Mouse (Mus musculus): ENCODE results near the gene Pcca. TPM values are rescaled to one million over a fixed set of nuclear protein-coding genes. Genes with fewer than 3 reads are reported as not detected.
A peak's percentile ranks its signal among the peaks of the same experiment; 100 is the strongest.

Pcca gene
- polyA plus RNA-seq, 1 experiment from 2014 or later: 33.3 TPM

DNA sequence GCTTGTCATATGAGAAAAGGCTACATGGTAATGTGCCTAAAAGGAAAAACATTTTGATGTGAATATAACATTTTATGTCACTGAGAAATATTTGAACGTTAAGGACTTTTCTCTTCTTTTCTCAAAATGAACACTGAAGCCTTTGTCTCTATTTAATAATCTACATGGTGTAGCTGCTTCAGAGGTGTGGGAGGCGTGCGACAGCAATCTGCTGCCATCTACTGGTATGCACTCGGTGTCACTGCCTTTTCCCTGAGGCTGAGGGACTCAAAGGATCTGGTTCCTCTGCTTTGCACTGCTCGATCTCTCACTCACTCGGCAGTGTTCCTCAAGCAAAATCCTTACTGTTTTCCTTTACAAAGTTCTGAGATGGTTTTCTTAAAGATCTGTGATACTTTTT, 342.0 kb downstream of the Pcca start:
- no peaks in the 10 kb centered on the region for H3K9me3 ChIP-seq (ENCODE audit: control insufficient read depth, low read length)
- peaks cover 11% of the 10 kb centered on the region for H3K4me1 ChIP-seq (ENCODE audit: control insufficient read depth, insufficient read depth, low read depth, low read length)
- H3K4me3 ChIP-seq (ENCODE audit: low read length): no peak overlapping the region
- no peaks in the 10 kb centered on the region for H3K27me3 ChIP-seq (replicated peaks; ENCODE audit: control insufficient read depth, insufficient read depth, low read length)
- H3K9ac ChIP-seq (ENCODE audit: low read depth, low read length): no peak overlapping the region
- ATAC-seq: peak; percentile 95
- H3K4me2 ChIP-seq (ENCODE audit: low read length): no peak overlapping the region
- peak overlapping the region; percentile 32; the same call in 1 of the 2 replicates for H3K27ac ChIP-seq (ENCODE audit: low read depth, low read length)
- WGBS: 0% methylated on average over 6 of the region's 6 CpGs
- no peaks in the 10 kb centered on the region for H3K36me3 ChIP-seq (ENCODE audit: control insufficient read depth, insufficient read depth, low read length)

DNA sequence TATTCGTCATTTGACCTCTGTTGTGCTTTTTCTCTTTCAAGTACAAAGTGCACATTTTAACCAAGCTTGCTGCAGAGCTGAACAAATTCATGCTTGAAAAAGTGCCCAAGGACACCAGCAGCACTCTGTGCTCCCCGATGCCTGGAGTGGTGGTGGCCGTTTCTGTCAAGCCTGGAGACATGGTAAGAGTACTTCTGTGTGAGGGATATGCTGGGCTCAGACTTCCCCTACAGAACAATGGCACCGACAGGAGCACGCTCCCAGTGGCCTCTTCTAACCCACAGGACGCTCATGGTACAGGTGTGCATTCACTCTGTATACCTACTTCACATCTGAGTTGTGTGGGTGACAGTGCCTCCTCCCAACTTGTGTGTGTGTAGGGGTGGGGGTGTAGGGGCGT, 342.6 kb downstream of the Pcca start:
- peaks cover 11% of the 10 kb centered on the region for H3K4me1 ChIP-seq (ENCODE audit: control insufficient read depth, insufficient read depth, low read depth, low read length)
- H3K9ac ChIP-seq (ENCODE audit: low read depth, low read length): peak overlapping the region; percentile 15; the same call in 1 of the 2 replicates
- 0 out of 2 replicates have a peak, but pooled peaks have one; percentile 24 for ATAC-seq
- no peaks in the 10 kb centered on the region for H3K36me3 ChIP-seq (ENCODE audit: control insufficient read depth, insufficient read depth, low read length)
- WGBS: 53% methylated on average over 7 of the region's 7 CpGs
- H3K9me3 ChIP-seq (ENCODE audit: control insufficient read depth, low read length): no peaks in the 10 kb centered on the region
- H3K27ac ChIP-seq (ENCODE audit: low read depth, low read length): no peak overlapping the region
- H3K27me3 ChIP-seq (replicated peaks; ENCODE audit: control insufficient read depth, insufficient read depth, low read length): no peaks in the 10 kb centered on the region
- H3K4me3 ChIP-seq (ENCODE audit: low read length): no peak overlapping the region
- no peak overlapping the region; the same call in 1 of the 2 replicates for H3K4me2 ChIP-seq (ENCODE audit: low read length)

DNA sequence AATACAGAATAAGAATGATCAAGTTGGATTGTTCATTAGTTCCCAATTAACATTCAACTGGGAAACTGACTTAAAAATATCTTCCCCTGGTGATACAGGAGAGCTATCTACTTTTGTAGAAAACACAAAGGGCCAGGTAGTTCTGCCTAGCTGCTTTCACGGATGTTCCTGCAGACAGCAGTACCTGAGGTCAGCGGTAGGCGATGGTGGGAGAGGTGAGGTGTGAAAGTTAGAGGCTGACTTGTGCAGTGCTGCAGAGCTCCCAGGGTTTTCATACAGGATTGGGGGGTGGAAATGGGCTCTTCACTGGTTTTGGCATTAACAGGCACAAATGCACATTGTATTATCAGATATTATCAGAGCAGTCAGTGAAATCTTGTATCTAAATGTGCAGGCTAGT, 343.7 kb downstream of the Pcca start:
- Histone ChIP-seq H3K4me3 (ENCODE audit: low read length) (no peak overlapping the region), H3K27ac (ENCODE audit: low read depth, low read length) (no peak overlapping the region), H3K36me3 (ENCODE audit: control insufficient read depth, insufficient read depth, low read length) (no peaks in the 10 kb centered on the region), H3K4me2 (ENCODE audit: low read length) (no peak overlapping the region), H3K9me3 (ENCODE audit: control insufficient read depth, low read length) (no peaks in the 10 kb centered on the region), H3K27me3 (replicated peaks; ENCODE audit: control insufficient read depth, insufficient read depth, low read length) (no peaks in the 10 kb centered on the region), H3K9ac (ENCODE audit: low read depth, low read length) (no peak overlapping the region), H3K4me1 (ENCODE audit: control insufficient read depth, insufficient read depth, low read depth, low read length) (peaks cover 12% of the 10 kb centered on the region)
- ATAC-seq: no peak
- 85% methylated on average over 3 of the region's 3 CpGs for WGBS

DNA sequence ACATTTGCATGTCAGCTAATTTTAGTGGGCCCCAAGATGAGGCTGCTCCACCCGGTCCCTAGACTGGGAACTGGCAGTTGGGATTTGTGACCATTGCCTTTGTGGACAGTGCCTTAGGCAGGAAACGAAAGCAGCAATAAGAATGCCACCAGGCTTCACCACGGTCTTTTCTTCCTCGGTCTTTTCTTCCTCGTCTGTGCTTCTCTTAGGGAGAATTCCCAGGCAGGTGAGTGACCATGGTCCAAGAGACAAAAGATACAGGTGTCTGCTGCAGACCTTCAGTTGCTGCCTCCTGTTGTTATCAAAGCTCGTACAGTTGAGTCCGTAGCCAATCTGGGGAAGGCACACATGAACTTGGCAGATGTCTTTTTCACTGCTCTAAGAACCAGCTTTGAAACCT, 346.2 kb downstream of the Pcca start:
- Histone ChIP-seq H3K9ac (ENCODE audit: low read depth, low read length) (no peak overlapping the region), H3K36me3 (ENCODE audit: control insufficient read depth, insufficient read depth, low read length) (no peaks in the 10 kb centered on the region), H3K4me3 (ENCODE audit: low read length) (no peak overlapping the region), H3K27ac (ENCODE audit: low read depth, low read length) (no peak overlapping the region), H3K27me3 (replicated peaks; ENCODE audit: control insufficient read depth, insufficient read depth, low read length) (no peaks in the 10 kb centered on the region), H3K4me2 (ENCODE audit: low read length) (no peak overlapping the region), H3K4me1 (ENCODE audit: control insufficient read depth, insufficient read depth, low read depth, low read length) (peaks cover 24% of the 10 kb centered on the region), H3K9me3 (ENCODE audit: control insufficient read depth, low read length) (no peaks in the 10 kb centered on the region)
- 74% methylated on average over 7 of the region's 7 CpGs for WGBS
- ATAC-seq: no peak

DNA sequence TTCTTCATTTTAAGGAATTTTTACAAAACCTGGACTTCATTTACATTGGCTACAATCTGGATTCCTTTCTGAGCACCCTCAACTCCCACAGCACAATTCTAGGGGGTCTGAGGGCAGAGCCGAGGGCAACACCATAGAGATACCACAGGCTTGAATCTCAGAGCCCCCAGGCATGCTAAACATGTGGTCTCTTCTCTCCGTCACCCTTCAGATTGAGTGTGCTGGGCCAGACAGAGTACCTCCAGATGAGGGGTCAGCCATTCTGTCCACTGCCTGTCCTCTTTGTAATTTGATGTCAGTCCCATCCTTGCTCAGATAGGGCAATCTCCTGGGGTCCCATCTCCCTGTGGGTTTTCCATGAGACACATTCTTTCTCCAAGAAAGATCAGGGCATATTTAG, 347.6 kb downstream of the Pcca start:
- no peaks in the 10 kb centered on the region for H3K9me3 ChIP-seq (ENCODE audit: control insufficient read depth, low read length)
- no peak overlapping the region for H3K4me2 ChIP-seq (ENCODE audit: low read length)
- H3K4me3 ChIP-seq (ENCODE audit: low read length): no peak overlapping the region
- peaks cover 20% of the 10 kb centered on the region for H3K4me1 ChIP-seq (ENCODE audit: control insufficient read depth, insufficient read depth, low read depth, low read length)
- 53% methylated on average over 2 of the region's 2 CpGs for WGBS
- H3K27me3 ChIP-seq (replicated peaks; ENCODE audit: control insufficient read depth, insufficient read depth, low read length): no peaks in the 10 kb centered on the region
- no peaks in the 10 kb centered on the region for H3K36me3 ChIP-seq (ENCODE audit: control insufficient read depth, insufficient read depth, low read length)
- ATAC-seq: no peak
- H3K27ac ChIP-seq (ENCODE audit: low read depth, low read length): peak overlapping the region; percentile 48
- H3K9ac ChIP-seq (ENCODE audit: low read depth, low read length): no peak overlapping the region

DNA sequence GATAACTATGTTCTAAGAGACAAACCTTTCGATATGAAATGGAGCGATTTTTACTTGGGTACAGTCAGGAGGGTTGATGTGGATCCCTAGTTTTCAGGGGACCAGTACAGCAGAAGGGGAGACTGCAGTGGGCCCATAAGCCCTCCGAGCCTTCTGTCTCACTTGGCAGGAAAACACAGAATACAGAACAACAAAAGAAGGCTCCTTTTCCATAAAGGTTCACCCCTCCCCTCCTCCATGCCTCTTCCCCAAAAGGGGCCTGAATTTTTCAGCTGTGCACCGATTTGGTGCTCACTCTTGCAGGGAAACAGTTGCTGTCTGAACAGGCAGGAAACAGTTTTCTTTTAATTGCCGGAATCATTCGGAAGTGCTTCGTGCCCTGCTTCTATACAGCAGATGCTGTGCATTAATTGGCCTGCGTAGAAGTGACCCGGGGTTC, 348.1 kb downstream of the Pcca start:
- Histone ChIP-seq H3K27me3 (replicated peaks; ENCODE audit: control insufficient read depth, insufficient read depth, low read length) (no peaks in the 10 kb centered on the region), H3K4me1 (ENCODE audit: control insufficient read depth, insufficient read depth, low read depth, low read length) (peaks cover 20% of the 10 kb centered on the region), H3K36me3 (ENCODE audit: control insufficient read depth, insufficient read depth, low read length) (no peaks in the 10 kb centered on the region), H3K9ac (ENCODE audit: low read depth, low read length) (no peak overlapping the region; the same call in 1 of the 2 replicates), H3K27ac (ENCODE audit: low read depth, low read length) (peak overlapping the region; percentile 48), H3K4me3 (ENCODE audit: low read length) (no peak overlapping the region), H3K9me3 (ENCODE audit: control insufficient read depth, low read length) (no peaks in the 10 kb centered on the region), H3K4me2 (ENCODE audit: low read length) (no peak overlapping the region)
- peak; percentile 44 for ATAC-seq
- 34% methylated on average over 9 of the region's 9 CpGs for WGBS

DNA sequence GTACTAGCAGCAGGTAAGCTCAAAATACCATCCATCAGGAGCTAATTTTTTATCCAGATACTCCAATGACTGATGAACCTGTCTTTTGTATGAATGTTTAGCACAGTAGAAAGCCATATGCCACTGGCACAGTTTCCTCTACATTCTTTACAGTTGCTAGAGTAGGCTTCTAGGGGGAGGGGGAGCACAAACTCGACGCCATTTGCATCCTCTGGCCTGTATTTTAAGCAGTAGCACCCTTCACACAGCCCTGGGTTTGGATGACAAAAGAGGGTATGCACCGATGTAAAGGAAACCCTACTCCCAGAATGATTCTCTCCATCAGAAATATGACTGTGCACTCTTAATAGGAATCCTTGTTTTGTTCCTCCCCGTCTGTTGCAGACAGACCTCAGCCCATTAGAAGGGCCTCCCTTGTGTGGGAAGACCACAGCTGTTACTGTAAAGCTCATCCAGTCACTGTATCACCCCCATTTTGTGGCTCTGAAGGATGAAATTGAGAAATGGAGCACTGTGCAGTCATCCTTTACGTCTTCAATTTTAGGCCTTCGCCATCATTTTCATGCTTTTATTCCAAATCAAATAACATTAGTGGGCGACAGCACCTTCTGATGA, 348.8 kb downstream of the Pcca start:
- no peaks in the 10 kb centered on the region for H3K9me3 ChIP-seq (ENCODE audit: control insufficient read depth, low read length)

DNA sequence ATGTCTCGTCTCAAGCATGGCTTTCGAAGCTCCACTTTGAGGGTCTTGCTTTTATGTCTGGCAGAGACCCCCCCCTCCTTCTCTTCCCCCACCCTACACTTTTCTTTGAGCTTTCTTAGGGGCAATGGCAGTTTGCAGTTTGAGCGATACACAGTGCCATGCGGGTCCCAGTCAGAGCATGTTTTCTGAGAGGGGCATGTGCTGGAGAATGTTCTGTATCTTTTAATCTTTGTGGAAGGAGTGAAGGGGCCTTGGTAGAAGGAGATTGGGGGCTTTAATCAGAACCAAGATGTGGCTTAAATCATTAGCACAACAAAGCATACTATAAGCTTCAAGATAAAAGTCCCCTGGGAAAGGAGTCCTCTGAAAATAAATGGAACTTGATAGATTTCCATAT, 349.3 kb downstream of the Pcca start:
- Histone ChIP-seq H3K4me3 (ENCODE audit: low read length) (no peak overlapping the region), H3K27ac (ENCODE audit: low read depth, low read length) (peak overlapping the region; percentile 63; the same call in 1 of the 2 replicates), H3K9me3 (ENCODE audit: control insufficient read depth, low read length) (no peaks in the 10 kb centered on the region), H3K27me3 (replicated peaks; ENCODE audit: control insufficient read depth, insufficient read depth, low read length) (no peaks in the 10 kb centered on the region), H3K36me3 (ENCODE audit: control insufficient read depth, insufficient read depth, low read length) (no peaks in the 10 kb centered on the region), H3K4me2 (ENCODE audit: low read length) (no peak overlapping the region), H3K9ac (ENCODE audit: low read depth, low read length) (no peak overlapping the region), H3K4me1 (ENCODE audit: control insufficient read depth, insufficient read depth, low read depth, low read length) (peaks cover 20% of the 10 kb centered on the region)
- 59% methylated on average over 4 of the region's 4 CpGs for WGBS
- 0 out of 2 replicates have a peak, but pooled peaks have one; percentile 1 for ATAC-seq

More for the DNA sequence above, 348.8 kb downstream of the Pcca start:
- ATAC-seq: peak; percentile 50
- H3K4me2 ChIP-seq (ENCODE audit: low read length): no peak overlapping the region
- H3K27ac ChIP-seq (ENCODE audit: low read depth, low read length): peak overlapping the region; percentile 63
- H3K27me3 ChIP-seq (replicated peaks; ENCODE audit: control insufficient read depth, insufficient read depth, low read length): no peaks in the 10 kb centered on the region
- H3K4me3 ChIP-seq (ENCODE audit: low read length): no peak overlapping the region
- peaks cover 20% of the 10 kb centered on the region for H3K4me1 ChIP-seq (ENCODE audit: control insufficient read depth, insufficient read depth, low read depth, low read length)
- 40% methylated on average over 7 of the region's 7 CpGs for WGBS
- no peak overlapping the region for H3K9ac ChIP-seq (ENCODE audit: low read depth, low read length)
- no peaks in the 10 kb centered on the region for H3K36me3 ChIP-seq (ENCODE audit: control insufficient read depth, insufficient read depth, low read length)

DNA sequence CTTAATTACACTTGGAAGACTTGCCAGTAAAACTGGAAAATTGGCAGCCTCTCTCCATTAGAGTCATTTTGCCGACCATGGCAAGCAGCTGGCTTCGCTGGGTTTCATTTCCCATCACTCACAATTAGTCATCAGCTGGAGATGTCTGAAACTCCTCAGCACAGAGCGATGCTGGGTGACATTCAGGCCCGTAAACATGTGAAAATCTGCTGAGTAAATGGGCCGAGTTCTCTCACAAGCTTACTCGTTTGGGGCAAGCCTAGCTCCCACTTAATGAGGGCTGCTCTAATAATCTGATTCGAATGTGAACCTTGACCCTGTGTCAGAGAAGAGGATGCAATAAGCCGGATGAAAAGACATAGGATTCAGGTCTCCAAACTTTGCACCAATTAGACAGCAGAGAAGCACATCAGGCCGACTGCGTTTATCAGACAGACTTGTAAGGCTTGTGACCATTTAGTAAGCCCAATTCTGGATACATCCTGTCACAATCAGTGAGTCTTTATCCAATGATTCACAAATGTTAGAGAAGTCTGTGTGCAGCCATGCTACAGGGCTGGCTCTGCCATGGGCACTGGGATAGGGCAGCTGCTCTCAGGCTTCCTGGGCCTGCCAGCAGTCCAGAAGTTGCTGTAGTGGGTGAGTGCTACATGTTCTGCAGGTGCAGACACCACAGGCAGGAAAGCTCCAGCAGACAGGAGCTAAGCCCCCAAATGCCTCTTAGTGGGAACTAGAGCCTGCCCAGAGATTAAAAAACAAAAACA, 349.9 kb downstream of the Pcca start:
- 42% methylated on average over 10 of the region's 10 CpGs for WGBS
- Histone ChIP-seq H3K9me3 (ENCODE audit: control insufficient read depth, low read length) (no peaks in the 10 kb centered on the region), H3K4me3 (ENCODE audit: low read length) (no peak overlapping the region), H3K4me1 (ENCODE audit: control insufficient read depth, insufficient read depth, low read depth, low read length) (peaks cover 20% of the 10 kb centered on the region), H3K27me3 (replicated peaks; ENCODE audit: control insufficient read depth, insufficient read depth, low read length) (no peaks in the 10 kb centered on the region), H3K4me2 (ENCODE audit: low read length) (no peak overlapping the region), H3K36me3 (ENCODE audit: control insufficient read depth, insufficient read depth, low read length) (no peaks in the 10 kb centered on the region), H3K27ac (ENCODE audit: low read depth, low read length) (peak overlapping the region; percentile 36), H3K9ac (ENCODE audit: low read depth, low read length) (no peak overlapping the region)
- peak; percentile 43 for ATAC-seq
